Mouse (Mus musculus): ENCODE measurements around the gene Adamts17. TPM values are rescaled to one million over a fixed set of nuclear protein-coding genes. Genes with fewer than 3 reads are reported as not detected.
A peak's percentile ranks its signal among the peaks of the same experiment; 100 is the strongest.

The Adamts17 gene
- polyA plus RNA-seq, 1 experiment from 2014 or later: 1.9 TPM

DNA sequence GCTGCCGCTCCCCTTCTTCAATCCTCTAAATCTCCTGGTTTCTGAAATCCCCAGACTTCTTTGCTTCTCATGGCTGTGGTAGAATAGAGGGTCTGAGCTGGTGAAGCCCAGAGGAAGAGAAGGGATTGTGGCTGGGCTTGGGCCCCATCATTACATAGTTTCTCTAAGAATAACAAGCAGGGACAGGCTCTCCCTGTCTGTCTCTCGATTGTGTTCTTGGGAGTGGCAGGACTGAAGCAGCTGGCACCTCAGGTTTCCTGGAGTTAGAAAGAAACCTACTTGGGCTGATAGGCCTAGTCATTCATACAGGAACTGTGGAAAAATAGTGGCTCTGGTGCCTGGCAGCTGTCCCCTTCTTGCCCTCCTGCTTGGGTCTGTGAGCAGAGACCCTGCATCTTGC, 51.9 kb downstream of the Adamts17 start:
- no peak overlapping the region for H3K4me3 ChIP-seq (ENCODE audit: low read depth, low read length)
- no peaks in the 10 kb centered on the region for H3K9me3 ChIP-seq (ENCODE audit: control insufficient read depth, low read length)
- H3K27ac ChIP-seq (ENCODE audit: low read depth, low read length): no peak overlapping the region
- no peak overlapping the region for H3K9ac ChIP-seq (ENCODE audit: low read depth, low read length)
- H3K4me2 ChIP-seq (replicated peaks; ENCODE audit: low read depth, low read length): no peak overlapping the region
- no peaks in the 10 kb centered on the region for H3K4me1 ChIP-seq (replicated peaks; ENCODE audit: control insufficient read depth, insufficient read depth, low read length)
- ATAC-seq (ENCODE audit: low FRiP score) (no peak), DNase-seq (ENCODE audit: low spot score) (no peak)
- no peaks in the 10 kb centered on the region for H3K36me3 ChIP-seq (ENCODE audit: control insufficient read depth, insufficient read depth, low read length)
- H3K27me3 ChIP-seq (ENCODE audit: control insufficient read depth, insufficient read depth, low read length): no peaks in the 10 kb centered on the region
- 79% methylated on average over 2 of the region's 2 CpGs for WGBS

DNA sequence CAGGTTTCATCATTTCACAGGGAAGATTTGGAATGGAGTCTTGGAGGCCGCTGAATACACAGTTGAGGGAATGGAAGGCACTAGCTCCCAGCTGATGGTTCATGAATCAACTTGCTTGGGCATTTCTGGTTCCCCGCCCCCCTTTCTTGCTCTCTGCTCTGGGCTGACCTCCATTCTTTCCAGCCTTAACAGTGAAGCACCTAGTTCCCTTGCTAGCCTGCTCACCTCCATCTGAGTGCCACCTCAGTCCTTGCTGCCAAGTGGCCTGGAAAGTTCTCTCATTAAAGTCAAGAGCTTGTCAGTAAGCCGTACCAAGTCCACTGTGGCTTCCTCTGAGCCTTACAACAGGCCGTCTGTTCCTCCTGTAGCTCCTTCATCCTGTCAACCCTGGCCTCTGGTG, 52.6 kb downstream of the Adamts17 start:
- no peak overlapping the region for H3K27ac ChIP-seq (ENCODE audit: low read depth, low read length)
- H3K36me3 ChIP-seq (ENCODE audit: control insufficient read depth, insufficient read depth, low read length): no peaks in the 10 kb centered on the region
- H3K9me3 ChIP-seq (ENCODE audit: control insufficient read depth, low read length): no peaks in the 10 kb centered on the region
- no peak overlapping the region for H3K4me3 ChIP-seq (ENCODE audit: low read depth, low read length)
- H3K9ac ChIP-seq (ENCODE audit: low read depth, low read length): no peak overlapping the region
- WGBS: 88% methylated on average over 4 of the region's 4 CpGs
- H3K27me3 ChIP-seq (ENCODE audit: control insufficient read depth, insufficient read depth, low read length): no peaks in the 10 kb centered on the region
- DNase-seq (ENCODE audit: low spot score) (no peak), ATAC-seq (ENCODE audit: low FRiP score) (no peak)
- no peaks in the 10 kb centered on the region for H3K4me1 ChIP-seq (replicated peaks; ENCODE audit: control insufficient read depth, insufficient read depth, low read length)
- no peak overlapping the region for H3K4me2 ChIP-seq (replicated peaks; ENCODE audit: low read depth, low read length)

DNA sequence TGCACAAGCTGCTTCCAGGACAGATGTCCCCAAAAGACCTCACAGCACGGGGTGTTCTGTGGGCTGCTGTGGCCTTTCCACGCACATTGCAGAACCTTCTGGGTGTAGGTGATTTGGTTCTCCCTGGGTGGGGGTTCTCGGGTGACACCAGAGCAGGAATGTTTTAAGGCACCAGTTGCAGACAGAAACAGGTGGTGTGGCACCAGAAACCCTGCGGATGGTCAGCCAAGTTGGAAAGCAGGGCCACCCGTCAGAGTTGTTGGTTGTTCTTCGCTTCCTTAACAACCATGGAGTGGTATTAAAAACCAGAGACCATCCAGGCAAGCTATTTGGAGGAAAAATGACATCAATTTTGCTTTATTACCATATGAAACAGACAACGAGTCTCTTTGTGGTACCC, 62.8 kb downstream of the Adamts17 start:
- H3K4me3 ChIP-seq (ENCODE audit: low read depth, low read length): no peak overlapping the region
- no peak for ATAC-seq (ENCODE audit: low FRiP score)
- WGBS: 80% methylated on average over 7 of the region's 7 CpGs

DNA sequence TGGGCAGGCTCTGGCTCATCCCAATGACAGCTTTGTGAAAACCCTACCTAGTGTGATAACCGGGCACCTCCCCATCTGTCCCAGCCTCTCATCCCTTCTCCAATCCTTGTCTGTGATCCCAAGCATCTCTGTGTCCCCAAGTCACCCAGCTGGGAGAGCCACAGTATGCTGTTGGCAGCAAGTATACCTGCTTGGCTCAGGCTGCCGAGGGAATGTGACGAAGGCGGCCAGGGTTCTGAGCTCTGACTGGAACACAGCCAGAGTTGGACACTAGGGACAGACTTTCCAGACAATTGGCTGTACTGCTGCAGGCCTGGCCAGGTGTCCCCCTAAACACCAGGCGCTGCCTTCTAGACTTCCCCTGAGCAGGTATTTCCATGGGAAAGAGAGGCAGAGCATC, 63.5 kb downstream of the Adamts17 start:
- no peak overlapping the region for H3K27ac ChIP-seq (ENCODE audit: low read depth, low read length)
- no peaks in the 10 kb centered on the region for H3K9me3 ChIP-seq (ENCODE audit: control insufficient read depth, low read length)
- ATAC-seq (ENCODE audit: low FRiP score) (no peak), DNase-seq (ENCODE audit: low spot score) (no peak)
- H3K9ac ChIP-seq (ENCODE audit: low read depth, low read length): no peak overlapping the region
- no peaks in the 10 kb centered on the region for H3K36me3 ChIP-seq (ENCODE audit: control insufficient read depth, insufficient read depth, low read length)
- H3K27me3 ChIP-seq (ENCODE audit: control insufficient read depth, insufficient read depth, low read length): no peaks in the 10 kb centered on the region
- H3K4me2 ChIP-seq (replicated peaks; ENCODE audit: low read depth, low read length): no peak overlapping the region
- H3K4me1 ChIP-seq (replicated peaks; ENCODE audit: control insufficient read depth, insufficient read depth, low read length): no peaks in the 10 kb centered on the region
- WGBS: 82% methylated on average over 5 of the region's 5 CpGs
- H3K4me3 ChIP-seq (ENCODE audit: low read depth, low read length): no peak overlapping the region

More for the DNA sequence above, 62.8 kb downstream of the Adamts17 start:
- no peak overlapping the region for H3K9ac ChIP-seq (ENCODE audit: low read depth, low read length)
- no peaks in the 10 kb centered on the region for H3K27me3 ChIP-seq (ENCODE audit: control insufficient read depth, insufficient read depth, low read length)
- H3K36me3 ChIP-seq (ENCODE audit: control insufficient read depth, insufficient read depth, low read length): no peaks in the 10 kb centered on the region
- no peaks in the 10 kb centered on the region for H3K4me1 ChIP-seq (replicated peaks; ENCODE audit: control insufficient read depth, insufficient read depth, low read length)
- H3K9me3 ChIP-seq (ENCODE audit: control insufficient read depth, low read length): no peaks in the 10 kb centered on the region
- H3K4me2 ChIP-seq (replicated peaks; ENCODE audit: low read depth, low read length): no peak overlapping the region
- no peak overlapping the region for H3K27ac ChIP-seq (ENCODE audit: low read depth, low read length)
- DNase-seq (ENCODE audit: low spot score): no peak

DNA sequence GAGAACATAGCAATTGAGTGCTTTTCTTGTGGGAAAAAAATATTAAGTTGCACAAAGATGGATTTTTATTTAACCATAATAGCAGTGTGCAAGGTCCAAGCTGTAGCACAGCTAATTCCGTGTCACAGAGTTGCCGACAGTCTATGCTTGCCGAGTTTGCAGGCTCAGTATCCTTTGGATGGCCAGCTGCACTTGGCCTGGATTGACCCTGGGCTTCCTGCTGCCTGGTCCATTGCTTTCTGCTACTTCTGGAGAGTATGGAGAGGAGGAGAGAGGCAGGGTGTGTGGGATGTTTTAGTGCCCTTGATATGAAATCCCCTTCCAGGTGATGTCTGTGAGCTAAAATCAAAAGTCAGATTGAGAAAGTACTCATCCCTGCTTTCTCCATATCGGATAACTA, 66.4 kb downstream of the Adamts17 start:
- no peak for ATAC-seq (ENCODE audit: low FRiP score)
- WGBS: 85% methylated on average over 4 of the region's 4 CpGs
- no peak for DNase-seq (ENCODE audit: low spot score)
- Histone ChIP-seq H3K27ac (ENCODE audit: low read depth, low read length) (no peak overlapping the region), H3K9me3 (ENCODE audit: control insufficient read depth, low read length) (no peaks in the 10 kb centered on the region), H3K4me3 (ENCODE audit: low read depth, low read length) (no peak overlapping the region), H3K4me2 (replicated peaks; ENCODE audit: low read depth, low read length) (no peak overlapping the region), H3K9ac (ENCODE audit: low read depth, low read length) (no peak overlapping the region), H3K27me3 (ENCODE audit: control insufficient read depth, insufficient read depth, low read length) (no peaks in the 10 kb centered on the region), H3K36me3 (ENCODE audit: control insufficient read depth, insufficient read depth, low read length) (no peaks in the 10 kb centered on the region), H3K4me1 (replicated peaks; ENCODE audit: control insufficient read depth, insufficient read depth, low read length) (no peaks in the 10 kb centered on the region)

DNA sequence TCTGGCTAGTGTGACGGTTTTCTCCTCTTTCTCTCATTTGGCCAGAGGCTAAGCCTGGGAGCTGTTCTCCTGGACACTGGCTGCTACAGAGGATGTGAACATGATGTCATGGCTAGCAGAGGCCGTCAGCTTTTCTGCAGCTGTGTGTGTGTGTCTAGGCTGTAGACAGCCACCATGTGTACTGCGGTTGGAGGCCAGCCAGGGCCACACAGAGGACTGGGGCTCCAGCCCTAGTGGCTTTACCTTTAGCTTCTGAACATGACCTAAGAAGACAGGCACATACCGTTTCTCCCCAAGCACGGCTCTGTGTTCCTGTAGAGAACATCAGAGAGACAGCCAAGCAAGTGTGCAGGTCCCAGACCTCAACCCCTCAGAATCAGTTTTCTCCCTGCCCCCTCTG, 73.3 kb downstream of the Adamts17 start:
- H3K9me3 ChIP-seq (ENCODE audit: control insufficient read depth, low read length): no peaks in the 10 kb centered on the region
- H3K4me2 ChIP-seq (replicated peaks; ENCODE audit: low read depth, low read length): no peak overlapping the region
- H3K9ac ChIP-seq (ENCODE audit: low read depth, low read length): no peak overlapping the region
- 50% methylated on average over 5 of the region's 5 CpGs for WGBS
- no peaks in the 10 kb centered on the region for H3K4me1 ChIP-seq (replicated peaks; ENCODE audit: control insufficient read depth, insufficient read depth, low read length)
- peak; percentile 9 for DNase-seq (ENCODE audit: low spot score)
- H3K27me3 ChIP-seq (ENCODE audit: control insufficient read depth, insufficient read depth, low read length): no peaks in the 10 kb centered on the region
- H3K27ac ChIP-seq (ENCODE audit: low read depth, low read length): no peak overlapping the region
- H3K36me3 ChIP-seq (ENCODE audit: control insufficient read depth, insufficient read depth, low read length): no peaks in the 10 kb centered on the region
- no peak overlapping the region for H3K4me3 ChIP-seq (ENCODE audit: low read depth, low read length)
- no peak for ATAC-seq (ENCODE audit: low FRiP score)

DNA sequence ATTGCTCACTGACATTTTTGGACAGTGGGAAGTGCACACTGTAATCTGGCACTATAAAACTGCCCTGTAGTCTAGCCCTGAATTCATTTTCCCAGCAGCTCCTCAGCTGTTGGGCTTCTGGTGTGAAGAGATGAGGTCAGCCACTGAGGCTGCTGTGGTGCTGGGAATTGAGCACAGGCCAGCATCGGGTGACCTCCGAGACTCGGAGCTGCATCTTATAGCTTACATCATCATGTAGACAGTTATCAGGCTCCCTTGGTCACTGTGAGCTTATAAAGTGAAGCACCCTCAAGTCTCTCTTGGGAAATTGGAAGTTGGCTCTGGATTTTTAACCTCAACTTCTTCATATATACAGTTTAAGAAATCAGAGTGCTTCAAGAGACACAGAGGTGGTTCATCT, 84.1 kb downstream of the Adamts17 start:
- Histone ChIP-seq H3K27me3 (ENCODE audit: control insufficient read depth, insufficient read depth, low read length) (no peaks in the 10 kb centered on the region), H3K27ac (ENCODE audit: low read depth, low read length) (no peak overlapping the region), H3K4me3 (ENCODE audit: low read depth, low read length) (no peak overlapping the region), H3K36me3 (ENCODE audit: control insufficient read depth, insufficient read depth, low read length) (no peaks in the 10 kb centered on the region), H3K4me2 (replicated peaks; ENCODE audit: low read depth, low read length) (no peak overlapping the region), H3K4me1 (replicated peaks; ENCODE audit: control insufficient read depth, insufficient read depth, low read length) (no peaks in the 10 kb centered on the region), H3K9me3 (ENCODE audit: control insufficient read depth, low read length) (no peaks in the 10 kb centered on the region), H3K9ac (ENCODE audit: low read depth, low read length) (no peak overlapping the region)
- DNase-seq (ENCODE audit: low spot score) (no peak), ATAC-seq (ENCODE audit: low FRiP score) (no peak)
- 94% methylated on average over 3 of the region's 3 CpGs for WGBS

DNA sequence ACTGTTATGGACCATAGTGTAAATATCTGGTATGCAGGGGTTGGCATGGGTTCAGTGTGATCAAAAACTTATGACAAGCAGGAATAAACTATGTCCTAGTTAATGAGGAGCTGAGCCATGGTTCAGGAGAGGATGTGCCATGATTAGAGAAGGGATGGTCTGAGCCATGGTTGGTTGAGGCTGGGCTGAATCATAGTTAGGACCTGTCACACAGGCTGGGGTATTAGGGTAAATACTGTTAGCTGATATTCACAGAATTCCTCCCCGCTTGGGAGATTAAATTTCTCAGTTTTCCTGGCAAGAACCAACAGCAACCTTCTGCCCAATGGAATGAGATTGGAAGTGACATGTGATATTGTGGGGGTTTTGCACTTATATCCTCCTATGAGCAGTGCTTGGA, 84.6 kb downstream of the Adamts17 start:
- Histone ChIP-seq H3K4me3 (ENCODE audit: low read depth, low read length) (no peak overlapping the region), H3K9me3 (ENCODE audit: control insufficient read depth, low read length) (no peaks in the 10 kb centered on the region), H3K4me1 (replicated peaks; ENCODE audit: control insufficient read depth, insufficient read depth, low read length) (no peaks in the 10 kb centered on the region), H3K9ac (ENCODE audit: low read depth, low read length) (no peak overlapping the region), H3K27me3 (ENCODE audit: control insufficient read depth, insufficient read depth, low read length) (no peaks in the 10 kb centered on the region), H3K27ac (ENCODE audit: low read depth, low read length) (no peak overlapping the region), H3K36me3 (ENCODE audit: control insufficient read depth, insufficient read depth, low read length) (no peaks in the 10 kb centered on the region), H3K4me2 (replicated peaks; ENCODE audit: low read depth, low read length) (no peak overlapping the region)
- no peak for DNase-seq (ENCODE audit: low spot score)
- ATAC-seq (ENCODE audit: low FRiP score): no peak
- WGBS: 91% methylated on average over 1 of the region's 1 CpGs

DNA sequence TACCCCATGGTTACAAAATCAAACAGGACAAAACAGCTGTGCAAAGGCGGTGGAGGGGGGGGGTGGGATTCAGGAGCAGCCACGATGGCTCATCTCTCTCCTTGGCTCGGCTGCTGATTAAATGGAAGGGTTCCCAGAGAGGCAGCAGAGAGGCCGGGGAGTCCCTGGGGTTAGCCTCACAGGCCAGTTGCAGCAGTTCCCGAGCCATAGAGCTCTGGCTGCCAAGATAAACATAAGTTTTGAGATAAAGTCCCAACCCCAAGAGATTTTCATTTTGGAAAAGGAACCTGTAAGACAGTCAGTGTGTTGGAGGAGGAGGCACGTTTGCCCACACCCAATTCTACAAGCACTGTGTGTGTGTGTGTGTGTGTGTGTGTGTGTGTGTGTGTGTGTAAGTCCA, 89.7 kb downstream of the Adamts17 start:
- no peak overlapping the region for H3K9ac ChIP-seq (ENCODE audit: low read depth, low read length)
- no peaks in the 10 kb centered on the region for H3K4me1 ChIP-seq (replicated peaks; ENCODE audit: control insufficient read depth, insufficient read depth, low read length)
- H3K4me2 ChIP-seq (replicated peaks; ENCODE audit: low read depth, low read length): no peak overlapping the region
- ATAC-seq (ENCODE audit: low FRiP score) (no peak), DNase-seq (ENCODE audit: low spot score) (no peak)
- no peak overlapping the region for H3K4me3 ChIP-seq (ENCODE audit: low read depth, low read length)
- H3K9me3 ChIP-seq (ENCODE audit: control insufficient read depth, low read length): no peaks in the 10 kb centered on the region
- H3K27me3 ChIP-seq (ENCODE audit: control insufficient read depth, insufficient read depth, low read length): no peaks in the 10 kb centered on the region
- H3K36me3 ChIP-seq (ENCODE audit: control insufficient read depth, insufficient read depth, low read length): no peaks in the 10 kb centered on the region
- WGBS: 55% methylated on average over 6 of the region's 6 CpGs
- no peak overlapping the region for H3K27ac ChIP-seq (ENCODE audit: low read depth, low read length)
